Mouse (Mus musculus) left cerebral cortex, postnatal 4 days (tissue): ENCODE results near the gene Gna12. TPM values are rescaled to one million over a fixed set of nuclear protein-coding genes. Genes with fewer than 3 reads are reported as not detected.

ENCODE experiments used
- DNase-seq: peaks from one replicate; pipeline ENCODE4 v3.0.0-alpha.2; 2022
- intact Hi-C: fragments of 180-260 bp; cut with DNase I; formaldehyde crosslinking; loops from one replicate; pipeline ENCODE4 v1.15.1; 2025
- total RNA-seq, 2 experiments: library from RNA; stranded (reverse); gene quantifications; 2 replicates each; pipeline ENCODE4 v1.2.3; 2021

Gene Gna12
- total RNA-seq, 2 experiments from 2014 or later, result 77.3 to 82.0 TPM

DNA sequence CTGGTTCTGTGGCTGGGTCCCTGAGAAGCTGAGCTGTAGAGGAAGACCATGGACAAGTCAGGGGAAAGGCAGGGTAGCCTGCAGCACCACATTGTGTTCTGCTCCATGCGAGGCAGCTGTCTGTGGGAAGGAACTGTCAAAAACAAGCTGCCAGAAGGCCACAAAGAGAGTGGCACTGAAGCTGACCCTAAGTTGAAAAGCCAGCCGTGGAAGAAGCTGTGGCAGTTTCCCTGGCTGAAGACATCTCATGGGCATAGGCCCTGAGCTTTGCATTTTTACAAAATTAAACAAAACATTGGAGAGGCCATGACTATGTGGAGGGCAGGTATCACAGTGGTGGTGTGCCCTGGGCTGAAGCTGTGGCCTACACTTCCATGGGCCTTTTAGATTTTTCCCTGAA lies 31.0 kb downstream of the Gna12 start:
- intact Hi-C loops, result no loop called here
- DNase-seq, result no peak

DNA sequence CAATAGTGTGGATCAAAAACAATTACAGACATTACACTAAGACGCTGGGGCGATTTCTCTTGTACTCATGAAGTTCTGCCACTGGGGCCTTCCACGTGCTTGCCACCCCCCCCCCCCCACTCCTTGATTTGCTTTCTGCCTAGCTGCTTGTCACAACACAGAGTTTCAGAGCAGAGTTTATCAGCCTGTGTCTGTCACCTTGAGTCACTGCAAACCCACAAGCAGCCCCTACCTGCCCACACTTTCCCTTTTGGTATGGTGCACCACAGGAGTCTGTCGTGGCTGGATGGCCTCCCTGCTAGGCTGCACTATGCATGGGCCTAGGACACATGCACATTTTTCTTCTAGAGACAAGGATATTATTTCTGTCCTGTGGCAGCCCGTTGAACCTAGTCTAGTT lies 31.5 kb downstream of the Gna12 start:
- no peak for DNase-seq
- intact Hi-C loops, result no loop called here

DNA sequence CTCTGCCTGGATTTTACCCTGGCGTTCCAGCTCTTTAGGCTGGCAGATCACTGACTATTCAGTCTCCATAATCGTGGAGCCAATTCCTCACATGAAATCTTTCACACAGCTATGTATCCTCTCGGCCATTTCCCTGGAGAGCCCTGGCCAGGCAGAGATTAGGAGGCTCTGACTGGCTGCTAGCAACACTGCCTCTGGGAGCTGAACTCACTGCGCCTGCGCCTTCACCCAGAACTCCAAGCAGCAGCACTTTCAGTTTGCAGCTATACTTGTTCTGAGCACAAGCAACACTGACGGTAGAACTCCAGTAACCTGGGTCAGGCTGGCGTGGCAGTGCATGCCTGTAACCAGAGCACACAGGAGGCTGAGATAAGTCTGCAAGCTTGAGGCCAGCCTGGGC lies 32.1 kb downstream of the Gna12 start:
- intact Hi-C loops, result no loop called here
- no peak for DNase-seq

DNA sequence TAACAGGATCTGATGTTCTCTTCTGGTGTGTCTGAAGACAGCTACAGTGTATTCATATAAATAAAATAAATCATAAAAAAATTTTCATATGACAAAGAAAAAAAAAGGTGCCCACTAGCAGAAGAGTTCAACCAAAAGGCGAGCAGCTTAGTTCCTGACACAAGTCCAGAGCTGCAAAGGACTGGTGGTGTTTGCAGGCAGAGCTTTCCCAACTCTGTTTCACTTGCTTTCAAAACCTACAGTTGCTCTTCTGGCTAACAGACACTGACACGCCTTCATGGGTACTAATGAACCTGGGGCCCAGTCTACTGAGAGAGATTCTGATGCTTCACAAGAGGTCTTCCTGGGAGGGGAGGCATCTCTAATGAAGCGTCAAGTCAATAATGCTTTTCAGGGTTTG lies 34.2 kb downstream of the Gna12 start:
- intact Hi-C loops, result no loop called here
- no peak for DNase-seq

DNA sequence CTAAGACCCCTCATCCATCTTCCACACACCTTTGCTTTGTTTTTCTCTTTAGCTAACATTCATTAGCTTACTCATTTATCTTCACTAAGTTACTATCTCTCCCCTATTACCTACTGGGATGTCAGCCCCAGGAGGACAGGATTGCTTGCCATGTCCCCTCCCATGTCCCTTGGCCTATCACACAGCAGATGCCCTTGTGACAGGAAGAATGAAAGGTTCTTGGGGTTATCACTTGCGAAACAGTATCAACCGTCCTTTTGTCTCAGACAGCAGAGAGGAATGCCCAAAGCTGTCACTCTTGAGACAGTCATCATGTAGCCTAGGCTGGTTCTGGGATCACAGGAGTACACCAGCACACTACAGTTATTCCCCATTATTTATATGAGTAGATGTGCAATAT lies 35.1 kb downstream of the Gna12 start:
- DNase-seq, result no peak
- intact Hi-C loops, result no loop called here

DNA sequence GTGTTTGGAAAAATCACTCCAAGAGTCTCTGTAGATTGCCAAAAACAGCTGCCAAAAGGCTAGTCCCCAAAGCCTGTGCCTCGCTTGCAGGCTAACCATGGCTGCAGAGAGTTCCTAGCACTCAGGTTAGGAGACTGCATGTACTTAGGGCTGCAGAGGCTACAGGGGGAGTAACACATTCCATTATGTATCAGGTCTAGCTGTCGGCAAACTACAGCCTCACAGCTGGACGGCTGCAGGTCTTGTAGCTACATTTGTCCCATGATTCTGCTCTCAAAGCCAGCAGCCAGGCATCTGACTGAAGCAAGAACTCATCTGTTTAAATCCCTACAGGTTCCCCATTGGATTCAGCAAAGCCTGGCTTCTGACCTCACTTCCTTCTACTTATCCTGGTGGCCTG lies 35.5 kb downstream of the Gna12 start:
- intact Hi-C loops, result no loop called here
- DNase-seq, result no peak

DNA sequence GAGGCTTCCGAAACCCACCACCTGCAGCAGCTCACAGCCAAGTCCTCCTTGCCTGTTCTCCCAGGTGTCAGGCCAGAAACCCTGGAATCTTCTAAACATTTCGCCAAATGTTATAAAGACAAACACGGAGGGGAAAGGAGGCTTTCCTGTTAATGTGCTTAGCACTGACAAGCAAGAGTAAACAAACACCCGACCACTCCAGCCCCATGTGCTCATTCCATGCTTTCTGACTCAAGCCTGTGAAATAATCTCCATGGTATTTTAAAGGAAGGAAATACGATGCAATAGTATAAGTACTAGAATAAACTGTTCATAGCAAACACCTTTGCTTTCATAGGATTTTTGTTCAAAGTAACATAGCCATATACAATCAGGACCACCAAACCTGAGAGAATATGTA lies 38.0 kb downstream of the Gna12 start:
- intact Hi-C loops, result no loop called here
- DNase-seq, result no peak

DNA sequence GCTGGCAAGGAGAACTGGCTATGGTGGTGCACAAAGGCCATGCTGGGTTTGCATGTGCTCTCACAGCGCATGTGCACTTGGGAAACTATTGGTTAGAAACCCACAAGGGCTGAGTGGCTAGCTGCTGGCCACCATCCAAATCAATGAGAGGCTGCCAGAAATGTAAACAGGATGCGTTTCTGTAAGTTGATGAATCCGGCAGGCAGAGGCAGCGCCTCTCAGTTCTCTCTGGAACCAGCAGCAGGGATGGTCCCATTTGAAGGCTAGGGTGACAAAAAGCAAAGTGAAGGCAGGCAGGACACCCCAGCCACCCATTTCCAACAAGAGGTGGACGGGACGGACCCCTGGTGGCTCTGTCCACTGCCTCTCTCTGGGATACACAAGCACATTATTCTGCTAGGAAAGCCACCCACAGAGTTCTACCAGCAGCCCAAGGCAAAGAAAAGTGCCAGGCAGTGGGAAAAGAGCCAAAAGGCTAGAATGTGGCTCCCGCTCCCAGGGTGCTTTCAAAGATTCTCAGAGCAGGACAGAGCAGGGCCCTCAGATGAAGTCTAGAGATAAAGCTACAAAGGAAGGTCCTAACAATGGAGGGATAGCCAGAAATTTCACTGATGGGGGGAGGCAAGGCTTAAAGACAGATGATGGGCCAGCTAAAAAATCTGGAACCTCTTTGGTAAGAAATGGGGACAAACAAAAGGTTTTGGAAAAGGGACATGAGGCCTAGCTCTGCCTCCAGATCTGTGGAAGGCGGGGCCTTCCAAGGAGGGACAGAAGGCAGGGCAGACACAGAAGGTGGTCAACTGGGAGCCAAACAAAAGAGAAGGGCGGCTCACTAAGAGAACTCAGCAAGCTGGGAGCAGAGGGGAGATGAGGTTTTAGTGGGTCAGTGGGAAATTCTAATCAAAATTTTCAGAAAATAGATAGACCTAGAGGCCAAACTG lies 39.0 kb downstream of the Gna12 start:
- intact Hi-C loops, result no loop called here
- peak; percentile 89 for DNase-seq

DNA sequence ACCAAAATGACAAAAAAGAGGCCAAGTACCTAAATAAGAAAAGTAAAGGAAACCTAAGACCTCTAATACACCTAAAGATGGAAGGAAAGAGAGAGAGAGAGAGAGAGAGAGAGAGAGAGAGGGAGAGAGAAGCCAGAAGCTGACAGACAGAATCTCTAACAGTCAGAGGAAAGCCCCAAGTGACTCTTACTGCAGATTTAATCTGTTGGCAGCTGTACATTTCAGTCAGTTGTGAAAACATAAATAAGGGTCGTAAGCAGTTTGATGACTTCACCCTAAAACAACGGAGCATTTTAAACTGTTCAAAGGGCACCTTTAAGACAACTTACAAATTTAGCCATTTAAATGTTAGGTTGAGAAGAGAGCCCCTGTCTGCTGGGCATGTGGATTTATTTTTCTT lies 39.8 kb downstream of the Gna12 start:
- intact Hi-C loops, result no loop called here

DNA sequence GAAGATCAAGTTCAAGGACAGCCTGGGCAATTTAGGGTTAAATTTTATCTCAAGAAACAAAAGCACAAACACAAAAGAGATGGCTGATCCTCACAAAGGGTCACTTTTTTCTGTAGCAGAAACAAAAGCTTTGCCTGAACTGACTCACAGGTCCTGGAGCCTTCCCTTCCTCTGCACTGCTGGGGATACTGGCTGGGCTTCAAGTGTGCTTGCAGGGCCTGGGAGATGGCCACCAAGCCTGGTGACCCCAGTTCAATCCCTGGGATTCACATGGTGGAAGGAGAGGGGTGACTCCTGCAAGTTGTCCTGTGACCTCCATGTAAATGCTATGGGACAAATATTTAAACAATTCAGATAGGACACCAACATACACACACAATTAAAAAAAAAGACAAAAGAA lies 40.7 kb downstream of the Gna12 start:
- intact Hi-C loops, result no loop called here
- no peak for DNase-seq

More for the DNA sequence above, 39.8 kb downstream of the Gna12 start:
- no peak for DNase-seq

DNA sequence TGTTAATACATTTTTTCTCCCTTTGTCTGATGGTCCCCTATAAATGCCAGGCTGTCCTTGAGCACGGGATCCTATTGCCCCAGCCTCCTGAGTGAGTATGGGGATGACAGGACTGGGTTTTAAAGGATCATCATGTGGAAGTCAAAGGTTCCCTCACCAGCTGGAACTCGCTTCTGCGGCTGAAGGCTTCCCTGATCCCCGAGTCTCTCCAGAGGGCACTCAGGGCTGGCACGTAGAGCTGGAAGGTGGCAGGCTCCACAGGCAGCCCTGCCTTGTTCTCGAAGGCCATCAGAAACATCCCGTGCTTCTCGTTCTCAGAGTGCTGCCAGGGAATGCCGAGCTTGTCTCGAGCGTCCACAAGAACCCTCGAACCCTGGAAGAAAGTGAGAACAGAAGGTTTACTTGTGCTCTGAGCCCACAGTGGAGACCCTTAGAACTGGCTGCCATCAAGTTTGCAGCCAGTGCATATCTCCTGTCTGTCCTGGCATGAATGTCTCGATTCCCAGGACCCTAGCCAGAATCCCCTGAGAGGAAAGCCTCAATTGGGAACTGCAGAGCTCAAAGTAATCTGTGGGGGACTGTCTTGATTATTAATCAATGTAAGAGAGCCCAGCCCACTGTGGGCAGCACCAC lies 44.9 kb downstream of the Gna12 start:
- no peak for DNase-seq
- intact Hi-C loops, result no loop called here

DNA sequence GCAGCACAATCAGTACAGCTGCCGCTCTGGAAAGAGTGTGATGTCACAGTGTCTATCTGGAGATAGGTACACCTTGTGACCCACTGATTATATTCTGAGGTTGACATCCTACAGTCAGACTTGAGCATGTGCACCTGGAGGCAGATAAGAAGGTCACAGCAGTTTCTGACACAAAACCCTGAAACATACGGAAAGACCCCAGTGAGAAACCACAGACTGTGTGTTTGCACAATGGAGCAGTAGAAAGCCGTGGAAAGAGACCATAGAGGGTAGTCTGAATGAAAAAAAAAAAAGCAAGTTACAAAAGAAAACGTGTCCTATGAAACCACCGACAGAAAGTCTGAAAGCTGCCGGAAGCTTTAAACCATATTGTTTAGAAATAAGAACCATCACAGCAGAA lies 45.9 kb downstream of the Gna12 start:
- intact Hi-C loops, result no loop called here
- no peak for DNase-seq

DNA sequence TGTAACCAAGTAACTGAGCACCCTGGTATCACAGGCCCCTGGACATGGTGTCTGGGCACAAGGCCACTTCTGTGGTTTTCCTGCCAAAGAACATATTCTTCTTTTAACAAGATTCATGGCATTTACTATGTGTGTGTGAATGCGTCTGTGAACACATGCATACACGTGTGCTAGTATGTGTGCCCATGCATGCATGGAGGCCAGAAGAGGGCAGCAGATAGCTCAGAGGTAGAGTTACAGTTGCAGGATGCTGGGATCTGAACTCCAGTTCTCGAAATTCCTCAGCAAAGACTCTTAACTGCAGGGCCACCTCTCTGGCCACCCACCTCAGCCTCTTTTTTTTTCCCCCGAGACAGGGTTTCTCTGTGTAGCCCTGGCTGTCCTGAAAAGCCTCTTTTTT lies 46.7 kb downstream of the Gna12 start:
- intact Hi-C loops, result no loop called here

DNA sequence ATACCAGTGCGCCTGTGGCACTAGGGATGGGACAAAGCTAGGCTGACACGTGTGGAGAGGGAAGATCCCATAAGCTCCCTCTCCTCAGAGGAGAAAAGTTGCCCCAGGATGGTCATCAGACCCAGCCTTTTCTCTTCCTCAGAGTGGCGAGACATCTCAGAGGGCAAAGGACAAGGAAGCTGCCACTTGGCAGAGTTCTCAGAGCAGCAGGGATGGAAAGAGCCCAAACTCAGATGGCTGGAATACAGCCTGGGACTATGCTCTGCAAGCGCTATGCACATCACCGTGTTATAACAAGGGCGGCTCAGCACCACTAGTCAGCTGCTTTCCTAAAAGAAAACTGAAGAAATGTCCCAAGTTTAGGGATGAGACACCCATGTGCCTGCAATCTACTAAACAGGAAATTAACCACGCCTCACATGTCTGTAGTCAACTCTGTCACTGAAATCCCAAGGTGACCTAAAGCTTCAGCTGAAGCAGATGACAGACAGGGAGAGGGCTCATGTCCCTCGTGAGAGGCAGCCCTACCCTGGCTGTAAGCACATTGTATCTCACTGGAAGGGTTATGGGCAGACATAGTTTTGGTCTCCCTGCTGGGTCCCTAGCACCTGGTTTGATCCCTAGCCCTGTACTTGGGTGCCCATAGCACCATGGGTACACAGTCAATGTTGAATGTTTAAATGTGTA lies 48.2 kb downstream of the Gna12 start:
- intact Hi-C loops, result no loop called here
- DNase-seq, result no peak

More for the DNA sequence above, 46.7 kb downstream of the Gna12 start:
- no peak for DNase-seq

DNA sequence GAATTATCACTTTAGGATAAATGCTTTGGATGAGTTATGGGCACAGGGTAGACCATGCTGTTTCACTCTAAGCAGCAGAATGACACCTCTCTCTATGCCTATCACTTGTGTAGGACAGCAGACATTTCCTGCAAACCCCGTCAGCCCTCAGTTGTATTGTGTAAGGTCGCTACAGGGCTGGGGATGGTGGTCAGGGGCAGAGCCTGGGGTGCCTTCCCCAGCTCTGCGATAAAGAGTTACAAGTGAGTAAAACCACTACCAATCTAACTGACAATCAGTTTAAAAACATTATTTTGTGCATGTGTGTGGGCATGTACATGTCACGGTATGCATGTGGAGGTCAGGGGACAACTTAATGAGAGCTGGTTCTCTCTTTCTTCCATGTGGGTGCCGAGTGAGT lies 49.1 kb downstream of the Gna12 start:
- intact Hi-C loops, result no loop called here
- no peak for DNase-seq

DNA sequence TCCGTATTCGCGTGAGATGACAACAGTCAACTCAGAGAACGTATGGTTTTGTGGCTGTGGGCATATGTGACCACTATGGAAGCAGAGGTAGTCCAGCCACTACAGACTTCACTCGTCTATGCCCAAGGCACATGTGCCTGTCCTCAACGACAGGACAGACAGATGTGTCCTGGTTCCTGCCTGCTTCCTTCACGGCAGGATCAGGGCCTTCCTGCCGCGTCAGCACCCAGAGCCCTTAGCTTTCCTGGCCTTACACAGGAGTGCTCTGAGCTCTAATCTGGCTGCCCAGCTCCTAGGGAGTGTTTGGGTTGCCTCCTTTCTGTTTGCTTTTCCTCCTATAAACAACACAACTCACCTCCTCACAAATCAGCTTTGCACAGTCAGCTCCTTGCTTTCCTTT lies 53.3 kb downstream of the Gna12 start:
- intact Hi-C loops, result loop anchor here (10.0 kb wide), 1 partner anchor 48 kb away; no protein-coding TSS in a partner anchor

DNA sequence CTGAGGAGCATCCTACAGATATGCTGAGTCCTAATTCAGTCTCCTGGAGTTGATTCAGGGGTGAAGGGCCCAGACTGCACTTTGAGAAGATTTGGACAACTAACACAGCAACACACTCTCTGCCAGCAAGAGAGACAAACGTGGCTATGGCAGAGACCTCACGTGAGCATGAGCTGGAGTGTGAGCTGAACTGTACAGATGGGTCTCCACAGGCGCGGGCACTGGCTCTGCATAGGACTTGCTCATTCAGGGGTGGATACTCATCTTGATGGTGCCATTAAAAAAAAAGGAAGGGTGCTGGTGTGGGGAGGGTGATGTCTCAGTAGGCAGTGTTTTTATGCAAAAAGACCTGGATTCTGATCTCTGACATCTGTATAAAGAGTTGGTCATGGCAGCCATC lies 55.1 kb downstream of the Gna12 start:
- DNase-seq, result peak; percentile 23
- intact Hi-C loops, result loop anchor here (10.0 kb wide), 1 partner anchor 50 kb away; no protein-coding TSS in a partner anchor

More for the DNA sequence above, 53.3 kb downstream of the Gna12 start:
- no peak for DNase-seq

DNA sequence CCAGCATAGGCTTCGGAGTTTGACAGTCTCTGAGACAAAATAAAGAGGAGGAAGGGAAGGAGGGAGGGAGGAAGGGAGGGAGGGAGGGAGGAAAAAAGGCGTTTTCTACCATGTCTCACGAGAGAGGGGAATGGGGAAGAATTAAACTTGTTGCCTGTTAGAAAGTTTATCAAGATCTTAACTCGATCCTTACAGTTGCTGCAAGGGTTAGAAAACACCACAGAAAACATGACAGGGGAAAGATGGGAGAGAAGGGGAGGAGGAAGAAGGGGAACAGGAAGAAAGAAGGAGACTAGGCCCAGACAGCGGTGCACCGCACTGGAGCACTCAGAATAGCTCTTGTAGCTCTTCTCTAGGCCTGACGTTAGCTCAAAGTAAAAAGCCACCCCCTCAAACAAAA lies 58.1 kb downstream of the Gna12 start:
- no peak for DNase-seq
- intact Hi-C loops, result loop anchor here (10.0 kb wide), 1 partner anchor 53 kb away; no protein-coding TSS in a partner anchor

DNA sequence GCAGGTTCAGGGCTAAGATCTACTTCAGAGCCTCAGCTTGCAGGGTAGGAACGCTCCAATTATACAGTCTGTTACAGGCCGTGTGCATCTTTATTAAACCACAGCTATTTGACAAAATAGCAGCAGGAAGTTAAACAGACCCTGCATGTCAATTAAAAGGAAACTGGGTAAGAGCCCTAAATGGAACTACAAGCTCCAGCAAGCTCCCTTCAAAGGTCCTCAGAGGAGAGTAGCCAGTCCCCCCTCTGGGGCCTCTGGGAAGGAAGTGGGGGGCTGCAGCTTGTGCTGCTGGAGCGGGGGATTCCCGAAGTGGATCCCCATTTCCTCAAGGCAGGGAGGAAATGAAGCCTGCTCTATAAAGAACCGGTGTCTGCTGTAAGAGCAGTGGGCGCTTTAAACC lies 58.6 kb downstream of the Gna12 start:
- no peak for DNase-seq
- intact Hi-C loops, result loop anchor here (10.0 kb wide), 1 partner anchor 53 kb away; no protein-coding TSS in a partner anchor

DNA sequence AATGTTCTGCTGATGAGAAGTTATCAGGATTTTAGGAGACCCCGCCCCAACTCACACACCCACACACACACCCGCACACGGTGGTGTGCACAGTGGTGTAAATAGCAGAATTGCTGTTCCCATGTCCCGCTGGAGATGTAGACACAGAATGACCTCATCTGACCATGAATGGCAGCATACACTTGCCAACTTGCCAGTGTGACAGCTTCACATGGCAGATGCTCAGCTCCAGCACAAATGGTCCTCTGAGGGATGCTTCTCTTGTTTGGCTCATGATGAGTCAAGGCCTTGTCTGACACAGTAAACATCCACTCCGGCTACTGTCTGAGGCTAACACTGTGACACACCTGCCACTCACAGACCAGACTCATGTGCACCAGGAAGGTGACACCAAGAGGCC lies 61.9 kb downstream of the Gna12 start:
- intact Hi-C loops, result no loop called here
- peak; percentile 67 for DNase-seq

DNA sequence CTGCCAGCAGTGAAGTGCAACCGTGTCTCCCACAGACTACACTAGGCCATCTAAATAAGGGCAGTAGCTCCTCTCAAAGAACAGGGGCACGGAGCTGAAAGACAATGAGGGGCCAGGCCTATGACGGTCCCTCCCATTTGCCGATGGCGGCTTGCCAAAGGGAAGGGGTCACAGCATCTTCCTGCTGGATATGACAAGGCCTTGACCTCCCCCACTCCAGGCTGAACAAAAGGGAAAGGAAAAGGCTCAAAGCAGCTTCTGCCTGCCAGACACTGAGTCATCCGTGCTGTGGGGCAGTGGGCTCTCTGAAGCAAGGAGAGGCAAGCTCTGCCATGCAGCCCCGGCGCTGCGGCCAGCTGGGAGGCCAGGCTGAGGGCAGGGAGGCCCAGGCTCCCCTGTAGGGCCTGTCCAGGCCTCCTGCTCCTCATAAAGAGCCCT lies 62.5 kb downstream of the Gna12 start:
- peak; percentile 90 for DNase-seq
- intact Hi-C loops, result no loop called here
